Mouse (Mus musculus): ENCODE measurements around the gene Hoxa9. TPM values are rescaled to one million over a fixed set of nuclear protein-coding genes. Genes with fewer than 3 reads are reported as not detected.

Gene Hoxa9
- polyA plus RNA-seq, 1 experiment from 2014 or later = not detected

GRCm38 (mm10) chr6:52236806-52237205 lies 5.9 kb upstream of the Hoxa9 start:
- H3K9me3 ChIP-seq = no peaks in the 10 kb centered on the region
- WGBS = 7% methylated on average over 3 of the region's 3 CpGs
- peak; percentile 29 for DNase-seq (ENCODE audit: low spot score)
- no peak overlapping the region for H3K27ac ChIP-seq (replicated peaks)
- H3K27me3 ChIP-seq (replicated peaks; ENCODE audit: low read depth, poor library complexity, severe bottlenecking) = peaks cover 100% of the 10 kb centered on the region
- peaks cover 6% of the 10 kb centered on the region; the same call in 1 of the 2 replicates for H3K4me1 ChIP-seq
- H3K4me3 ChIP-seq = no peak overlapping the region
- no peaks in the 10 kb centered on the region for H3K36me3 ChIP-seq (replicated peaks)

- Histone ChIP-seq H3K27ac (replicated peaks) (no peak overlapping the region), H3K4me3 (no peak overlapping the region), H3K36me3 (replicated peaks) (no peaks in the 10 kb centered on the region), H3K4me1 (peaks cover 6% of the 10 kb centered on the region; the same call in 1 of the 2 replicates), H3K9me3 (no peaks in the 10 kb centered on the region), H3K27me3 (replicated peaks; ENCODE audit: low read depth, poor library complexity, severe bottlenecking) (peaks cover 100% of the 10 kb centered on the region)
- peak; percentile 16 for DNase-seq (ENCODE audit: low spot score)
- 17% methylated on average over 6 of the region's 6 CpGs for WGBS
Measured at GRCm38 (mm10) chr6:52235866-52236265, 5.0 kb upstream of the Hoxa9 start.

- peak; percentile 35 for DNase-seq (ENCODE audit: low spot score)
- H3K27me3 ChIP-seq (replicated peaks; ENCODE audit: low read depth, poor library complexity, severe bottlenecking) = peaks cover 100% of the 10 kb centered on the region
- WGBS = 29% methylated on average over 9 of the region's 9 CpGs
- H3K27ac ChIP-seq (replicated peaks) = no peak overlapping the region
- no peaks in the 10 kb centered on the region for H3K9me3 ChIP-seq
- no peaks in the 10 kb centered on the region for H3K36me3 ChIP-seq (replicated peaks)
- peaks cover 9% of the 10 kb centered on the region; the same call in 1 of the 2 replicates for H3K4me1 ChIP-seq
- no peak overlapping the region for H3K4me3 ChIP-seq
Measured at GRCm38 (mm10) chr6:52235267-52235666, 4.4 kb upstream of the Hoxa9 start.

GRCm38 (mm10) chr6:52234428-52235140 lies 3.7 kb upstream of the Hoxa9 start:
- Histone ChIP-seq H3K27me3 (replicated peaks; ENCODE audit: low read depth, poor library complexity, severe bottlenecking) (peaks cover 100% of the 10 kb centered on the region), H3K9me3 (no peaks in the 10 kb centered on the region), H3K27ac (replicated peaks) (no peak overlapping the region), H3K4me3 (no peak overlapping the region), H3K4me1 (peaks cover 9% of the 10 kb centered on the region; the same call in 1 of the 2 replicates), H3K36me3 (replicated peaks) (no peaks in the 10 kb centered on the region)
- whole genome bisulfite sequencing = 1% methylated on average over 68 of the region's 68 CpGs
- peak; percentile 49 for DNase-seq (ENCODE audit: low spot score)

DNA sequence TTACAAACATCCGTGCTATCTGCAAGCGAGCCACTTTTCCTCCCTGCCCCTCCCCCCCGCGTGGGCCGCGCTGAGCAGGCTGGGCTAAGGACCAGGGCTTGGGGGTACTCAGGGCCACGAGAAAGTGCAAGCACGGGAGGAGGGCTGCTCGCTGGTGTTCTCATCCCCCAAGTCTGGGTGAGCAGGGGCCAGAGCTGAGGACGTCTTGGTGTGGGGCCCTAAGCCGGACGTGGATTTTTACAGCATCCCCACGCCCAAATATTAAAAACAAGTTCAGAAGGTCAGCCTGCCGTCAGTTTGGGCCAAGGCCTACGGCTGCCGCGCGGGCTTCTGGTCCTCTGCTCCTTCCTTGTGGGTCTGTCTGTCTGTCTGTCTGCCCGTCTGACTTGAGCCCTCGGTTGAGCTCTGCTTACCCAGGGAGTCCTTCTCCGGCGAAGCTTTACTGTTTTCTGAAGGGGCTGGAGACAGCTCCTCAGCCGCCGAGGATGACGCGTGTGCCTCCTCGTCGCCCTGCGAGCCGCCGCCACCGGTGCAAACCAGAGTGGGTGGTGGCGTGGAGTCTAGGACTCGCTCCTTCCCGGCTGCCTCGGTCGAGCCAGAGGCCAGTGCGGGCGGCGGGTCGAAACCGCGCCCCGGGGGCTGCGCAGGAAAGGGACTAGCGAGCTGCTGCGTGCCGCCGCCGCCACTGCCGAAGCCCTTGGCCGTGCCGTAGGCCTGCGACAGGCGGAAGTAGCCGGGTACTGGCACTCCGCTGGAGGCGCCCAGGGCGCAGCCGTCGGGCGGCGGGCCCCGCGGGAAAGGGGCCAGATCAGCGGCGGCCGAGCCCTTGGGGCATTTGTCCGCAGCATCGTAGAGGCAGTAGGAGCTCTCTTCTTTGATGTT lies 2.9 kb upstream of the Hoxa9 start:
- H3K4me3 ChIP-seq = no peak overlapping the region
- no peaks in the 10 kb centered on the region for H3K36me3 ChIP-seq (replicated peaks)
- peaks cover 9% of the 10 kb centered on the region; the same call in 1 of the 2 replicates for H3K4me1 ChIP-seq
- peak; percentile 60 for DNase-seq (ENCODE audit: low spot score)
- 1% methylated on average over 70 of the region's 70 CpGs for WGBS
- no peak overlapping the region for H3K27ac ChIP-seq (replicated peaks)
- peaks cover 100% of the 10 kb centered on the region for H3K27me3 ChIP-seq (replicated peaks; ENCODE audit: low read depth, poor library complexity, severe bottlenecking)
- no peaks in the 10 kb centered on the region for H3K9me3 ChIP-seq

DNA sequence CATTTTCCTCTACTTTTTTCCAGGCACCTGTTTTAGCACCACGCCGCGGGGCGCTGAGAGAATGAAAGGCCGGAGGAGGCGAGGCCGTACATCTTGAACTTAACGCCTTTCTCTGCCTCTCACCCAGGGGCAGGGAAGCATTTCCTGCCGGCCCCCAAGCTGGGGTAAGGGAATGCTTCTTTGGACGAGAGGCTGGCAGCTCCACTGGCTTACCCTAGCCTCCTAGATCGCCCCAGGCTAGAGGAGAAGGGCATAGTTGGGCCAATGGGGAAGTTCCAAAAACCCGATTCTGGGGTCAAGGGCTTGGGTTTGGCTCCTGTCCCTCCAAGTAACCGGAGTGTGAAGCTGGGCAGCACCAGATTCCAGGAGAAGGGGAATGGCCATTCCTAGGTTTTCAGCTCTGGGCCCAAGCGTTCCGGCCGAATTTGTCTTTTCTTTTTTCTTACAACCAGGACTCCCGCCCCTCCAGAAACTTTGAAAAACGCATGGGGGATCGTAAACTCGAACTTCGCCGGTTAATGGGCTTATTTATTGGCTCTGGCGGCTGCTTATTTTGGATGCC lies 2.2 kb upstream of the Hoxa9 start:
- H3K36me3 ChIP-seq (replicated peaks) = no peaks in the 10 kb centered on the region
- H3K27me3 ChIP-seq (replicated peaks; ENCODE audit: low read depth, poor library complexity, severe bottlenecking) = peaks cover 100% of the 10 kb centered on the region
- H3K4me1 ChIP-seq = peaks cover 9% of the 10 kb centered on the region; the same call in 1 of the 2 replicates
- 2% methylated on average over 23 of the region's 23 CpGs for WGBS
- H3K27ac ChIP-seq (replicated peaks) = no peak overlapping the region
- H3K4me3 ChIP-seq = no peak overlapping the region
- H3K9me3 ChIP-seq = no peaks in the 10 kb centered on the region
- peak; percentile 51 for DNase-seq (ENCODE audit: low spot score)

DNA sequence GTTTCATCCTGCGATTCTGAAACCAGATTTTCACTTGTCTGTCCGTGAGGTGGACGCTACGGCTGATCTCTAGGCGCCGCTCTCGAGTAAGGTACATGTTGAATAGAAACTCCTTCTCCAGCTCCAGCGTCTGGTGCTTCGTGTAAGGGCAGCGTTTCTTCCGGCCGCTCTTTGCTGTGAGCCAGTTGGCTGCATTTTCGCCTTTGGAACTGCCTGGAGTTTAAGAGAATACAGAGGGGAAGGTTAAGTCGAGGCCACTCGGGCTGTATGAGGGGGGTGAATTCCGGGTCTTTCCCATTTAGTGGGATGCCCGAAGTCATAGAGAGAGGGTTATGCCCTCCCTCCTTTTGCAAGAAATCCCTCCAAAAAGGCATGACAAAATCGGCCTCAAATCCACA lies 1.7 kb upstream of the Hoxa9 start:
- no peaks in the 10 kb centered on the region for H3K9me3 ChIP-seq
- no peak for DNase-seq (ENCODE audit: low spot score)
- no peaks in the 10 kb centered on the region for H3K36me3 ChIP-seq (replicated peaks)
- peaks cover 100% of the 10 kb centered on the region for H3K27me3 ChIP-seq (replicated peaks; ENCODE audit: low read depth, poor library complexity, severe bottlenecking)
- H3K4me3 ChIP-seq = no peak overlapping the region
- under 1% methylated on average over 18 of the region's 18 CpGs for WGBS
- H3K27ac ChIP-seq (replicated peaks) = no peak overlapping the region
- H3K4me1 ChIP-seq = peaks cover 9% of the 10 kb centered on the region; the same call in 1 of the 2 replicates

DNA sequence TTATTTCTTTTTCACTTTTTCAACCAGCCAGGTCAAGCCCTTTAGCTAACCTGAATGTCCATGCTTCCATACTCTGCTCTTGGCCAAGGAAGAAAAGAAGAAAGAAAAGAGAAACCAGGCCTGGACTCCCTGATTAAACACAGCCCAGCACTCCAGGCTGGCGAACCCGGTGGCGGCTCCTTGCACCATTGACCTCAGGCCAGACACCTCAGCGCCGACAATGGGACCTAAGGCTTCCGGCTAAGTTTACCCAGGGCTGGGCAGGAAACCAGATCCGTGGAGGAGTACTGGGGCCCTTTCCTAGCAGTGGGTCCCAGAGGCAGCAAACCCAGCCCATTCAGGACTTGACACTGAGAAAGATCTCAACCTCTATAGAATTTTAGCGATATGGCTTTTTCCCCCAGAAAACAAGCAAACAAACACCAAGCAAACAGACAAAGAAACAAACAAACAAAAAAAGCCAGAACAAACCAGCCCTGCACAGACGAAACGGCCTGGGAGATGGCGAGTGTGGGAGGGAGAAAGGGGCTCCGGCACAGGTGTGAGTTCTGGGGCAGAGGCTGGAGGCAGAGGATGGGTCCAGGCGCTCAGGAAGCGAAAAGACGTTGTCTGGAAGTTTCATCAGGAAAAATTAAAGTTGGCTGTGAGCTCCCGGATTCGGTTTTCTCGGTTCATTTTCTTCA lies 1.1 kb upstream of the Hoxa9 start:
- no peak for DNase-seq (ENCODE audit: low spot score)
- no peak overlapping the region for H3K4me3 ChIP-seq
- WGBS = 2% methylated on average over 18 of the region's 18 CpGs

DNA sequence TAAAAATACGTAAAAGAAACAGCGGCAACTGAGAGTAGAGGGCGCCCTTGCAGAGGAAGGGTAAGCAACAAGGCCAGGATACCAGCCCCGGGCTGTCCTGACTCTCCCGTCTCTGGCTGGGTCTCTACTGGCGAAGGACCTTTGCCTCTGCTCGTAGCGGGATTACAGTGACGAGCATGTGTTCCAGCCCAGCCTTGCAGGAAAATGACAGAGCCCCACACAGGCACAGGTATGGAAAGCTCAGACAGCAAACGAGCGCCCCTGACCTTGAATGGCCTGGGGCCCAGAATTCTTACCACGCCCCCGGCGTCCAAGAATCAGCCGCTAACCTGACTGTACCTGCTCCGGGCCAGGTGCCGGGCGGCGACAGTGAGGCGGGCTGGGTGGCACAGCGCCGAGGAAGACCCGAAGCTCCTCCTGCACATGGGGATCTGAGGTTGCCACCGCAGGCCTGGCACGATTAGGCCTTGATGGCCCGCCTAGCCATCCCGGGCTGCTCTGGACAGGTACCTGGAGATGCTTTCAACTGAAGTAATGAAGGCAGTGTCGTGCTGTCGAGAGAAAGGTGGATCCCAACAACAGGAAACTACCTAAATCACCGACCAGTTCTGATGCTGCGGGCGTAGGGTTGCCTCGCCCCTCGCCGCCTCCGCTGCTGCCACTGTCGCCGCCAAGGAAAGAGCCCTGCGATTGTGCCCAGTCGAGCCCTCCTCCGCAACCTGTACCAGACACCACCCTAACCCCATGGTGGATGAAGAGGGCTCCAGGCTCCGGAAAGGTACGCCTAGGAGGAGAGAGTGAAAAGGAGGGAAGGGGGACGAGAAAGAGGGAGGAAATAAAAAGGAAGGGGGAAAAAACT lies 1.1 kb downstream of the Hoxa9 start:
- Histone ChIP-seq H3K36me3 (replicated peaks) (no peaks in the 10 kb centered on the region), H3K27ac (replicated peaks) (no peak overlapping the region), H3K4me1 (peaks cover 13% of the 10 kb centered on the region; the same call in 1 of the 2 replicates), H3K9me3 (no peaks in the 10 kb centered on the region), H3K27me3 (replicated peaks; ENCODE audit: low read depth, poor library complexity, severe bottlenecking) (peaks cover 100% of the 10 kb centered on the region), H3K4me3 (no peak overlapping the region)
- no peak for DNase-seq (ENCODE audit: low spot score)
- under 1% methylated on average over 44 of the region's 44 CpGs for WGBS

More for the DNA sequence above, 1.1 kb upstream of the Hoxa9 start:
- no peaks in the 10 kb centered on the region for H3K36me3 ChIP-seq (replicated peaks)
- peaks cover 100% of the 10 kb centered on the region for H3K27me3 ChIP-seq (replicated peaks; ENCODE audit: low read depth, poor library complexity, severe bottlenecking)
- H3K4me1 ChIP-seq = peaks cover 9% of the 10 kb centered on the region; the same call in 1 of the 2 replicates
- no peak overlapping the region for H3K27ac ChIP-seq (replicated peaks)
- H3K9me3 ChIP-seq = no peaks in the 10 kb centered on the region

DNA sequence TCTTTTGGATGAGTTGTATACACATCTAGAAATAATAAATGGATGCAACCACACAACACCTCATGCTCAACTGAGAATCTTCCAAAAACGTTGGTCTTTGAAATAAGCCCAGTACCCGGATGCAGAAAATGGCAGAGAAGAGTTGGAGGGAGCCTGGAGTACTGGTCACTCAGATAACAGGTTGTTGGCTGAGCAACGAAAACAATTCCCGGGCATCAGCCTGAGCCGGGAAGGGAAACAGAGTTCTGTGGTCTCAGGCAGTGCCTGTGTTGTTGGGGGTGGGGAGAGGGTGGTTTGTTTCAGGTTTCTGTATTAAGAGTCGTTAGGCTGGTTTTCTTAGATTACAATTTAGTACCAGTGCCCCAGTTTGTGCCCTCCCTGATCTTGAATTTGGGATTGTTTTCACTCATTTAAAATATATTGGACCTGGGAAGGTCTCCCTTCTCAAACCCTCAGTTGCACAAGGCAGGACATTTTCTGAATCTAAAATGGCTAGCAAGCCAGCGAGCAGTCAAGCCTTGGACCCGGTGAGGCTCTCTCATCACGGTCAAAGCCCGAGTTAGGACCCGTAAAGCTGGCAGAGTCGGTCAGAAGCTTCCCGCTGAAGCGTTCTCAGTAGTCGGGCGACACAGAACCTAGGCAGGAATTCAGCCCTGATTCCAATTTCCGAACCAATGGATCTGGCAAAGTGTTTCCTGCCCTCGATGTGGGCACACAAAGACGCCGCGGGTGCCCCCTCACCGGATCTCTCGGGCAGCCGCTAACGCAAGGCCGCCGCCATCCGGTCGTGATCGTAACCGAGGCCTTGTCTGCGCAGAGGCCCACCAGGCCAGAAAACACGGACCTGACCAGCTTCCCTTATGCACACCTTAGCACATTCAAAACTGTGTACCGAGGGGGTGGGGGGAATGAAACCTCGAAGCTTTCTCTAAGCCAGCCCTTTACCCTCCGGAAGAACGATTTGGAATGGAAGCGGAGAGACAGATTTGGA lies 2.1 kb downstream of the Hoxa9 start:
- WGBS = 1% methylated on average over 38 of the region's 38 CpGs
- H3K27ac ChIP-seq (replicated peaks) = no peak overlapping the region

More for the DNA sequence above, 2.1 kb downstream of the Hoxa9 start:
- Histone ChIP-seq H3K27me3 (replicated peaks; ENCODE audit: low read depth, poor library complexity, severe bottlenecking) (peaks cover 100% of the 10 kb centered on the region), H3K4me1 (peaks cover 6% of the 10 kb centered on the region; the same call in 1 of the 2 replicates), H3K4me3 (no peak overlapping the region), H3K36me3 (replicated peaks) (no peaks in the 10 kb centered on the region), H3K9me3 (no peaks in the 10 kb centered on the region)
- no peak for DNase-seq (ENCODE audit: low spot score)
